Comparison of ENCODE assay signal across 28 mouse cellular contexts in the genomic region with DNA sequence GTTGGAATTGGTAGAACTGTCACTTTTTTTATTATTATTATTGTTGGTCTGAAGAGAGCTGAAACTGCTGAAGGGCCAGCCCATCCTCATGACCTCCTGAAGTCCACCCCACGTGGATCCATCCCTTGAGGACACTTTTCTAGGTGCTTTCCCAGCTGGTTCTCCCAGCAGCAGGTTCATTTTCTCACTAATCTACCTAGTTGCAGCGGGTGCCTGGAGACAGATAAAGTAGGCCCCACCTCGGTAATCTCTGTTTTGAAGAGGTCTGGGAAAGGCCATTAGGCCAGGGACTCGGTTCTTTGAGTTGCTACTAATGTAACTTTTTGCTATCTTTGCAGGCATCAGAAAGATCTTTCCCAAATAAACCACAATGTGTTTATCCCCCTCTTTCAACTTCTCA. TPM values are rescaled to one million over a fixed set of nuclear protein-coding genes. Genes with fewer than 3 reads are reported as not detected.
DNase-seq lines count a peak whose midpoint lies in the region; ATAC-seq and TF ChIP-seq lines count a peak whose summit lies in the region.
"Had no signal": no experiment of that assay in that cellular context is flagged by ENCODE, and none has a peak within 500 bp of the region (broad histone marks: within the 10 kb centered on the region; RNA-seq: fewer than 3 reads in every experiment).

No protein-coding gene starts in this region.

- no peaks in the 10 kb centered on the region for H3K9me3 ChIP-seq in liver, embryonic 11.5 days (ENCODE audit: control insufficient read depth, low read length)
- H3K9me3 ChIP-seq in liver, embryonic 15.5 days (replicated peaks): no peaks in the 10 kb centered on the region
- no peaks in the 10 kb centered on the region for H3K9me3 ChIP-seq in stomach, postnatal 0 days (ENCODE audit: control insufficient read depth, low read length)
- H3K9me3 ChIP-seq in intestine, embryonic 16.5 days (ENCODE audit: control insufficient read depth, low read length): no peaks in the 10 kb centered on the region
- H3K9me3 ChIP-seq: embryonic facial prominence, embryonic 10.5 days; forebrain, embryonic 12.5 days; heart, embryonic 10.5 days; hindbrain, embryonic 12.5 days had no signal

- no peak overlapping the region for H3K4me3 ChIP-seq in liver, embryonic 11.5 days (ENCODE audit: low read depth, low read length)
- H3K4me3 ChIP-seq in liver, embryonic 15.5 days (replicated peaks): no peak overlapping the region; the same call in 1 of the 2 replicates
- no peak overlapping the region for H3K4me3 ChIP-seq in stomach, postnatal 0 days (ENCODE audit: low read depth, low read length)
- H3K4me3 ChIP-seq in left cerebral cortex, adult 2 months: no peak overlapping the region
- no peak overlapping the region for H3K4me3 ChIP-seq in intestine, embryonic 16.5 days (ENCODE audit: low read length)
- H3K4me3 ChIP-seq: embryonic facial prominence, embryonic 10.5 days; forebrain, embryonic 12.5 days; gastrocnemius, adult 2 months; heart, embryonic 10.5 days; hindbrain, embryonic 12.5 days had no signal

- H3K27ac ChIP-seq in liver, embryonic 11.5 days (ENCODE audit: low read depth, low read length): no peak overlapping the region
- H3K27ac ChIP-seq in liver, embryonic 15.5 days (replicated peaks): peak overlapping the region; percentile 78
- no peak overlapping the region for H3K27ac ChIP-seq in stomach, postnatal 0 days (replicated peaks)
- no peak overlapping the region for H3K27ac ChIP-seq in left cerebral cortex, adult 2 months
- H3K27ac ChIP-seq in intestine, embryonic 16.5 days (ENCODE audit: low read length): no peak overlapping the region
- H3K27ac ChIP-seq: embryonic facial prominence, embryonic 10.5 days; forebrain, embryonic 12.5 days; gastrocnemius, adult 2 months; heart, embryonic 10.5 days; hindbrain, embryonic 12.5 days had no signal

- DNase-seq in liver: peak; percentile 51
- DNase-seq in liver, embryonic 11.5 days (ENCODE audit: low spot score): no peak
- no peak for DNase-seq in stomach, postnatal 0 days (ENCODE audit: low spot score)
- no peak for DNase-seq in left cerebral cortex, adult 2 months (ENCODE audit: extremely low spot score in 1 of 2, low spot score in 2 of 2)
- DNase-seq: adrenal gland, adult 8-10 months; adrenal gland, postnatal 36 days; cerebellum, adult 18-20 months; cerebellum, adult 9-11 months; forebrain, postnatal 0 days; gastrocnemius, adult 2 months; gastrocnemius, postnatal 25 days; heart, postnatal 10 days; heart, postnatal 4 days had no signal

- H3K36me3 ChIP-seq in liver, embryonic 11.5 days (ENCODE audit: control insufficient read depth, insufficient read depth, low read length): no peaks in the 10 kb centered on the region
- H3K36me3 ChIP-seq in liver, embryonic 15.5 days (replicated peaks): no peaks in the 10 kb centered on the region
- no peaks in the 10 kb centered on the region for H3K36me3 ChIP-seq in stomach, postnatal 0 days (ENCODE audit: control insufficient read depth, insufficient read depth, low read length)
- no peaks in the 10 kb centered on the region for H3K36me3 ChIP-seq in intestine, embryonic 16.5 days (ENCODE audit: control insufficient read depth, insufficient read depth, low read length)
- H3K36me3 ChIP-seq: embryonic facial prominence, embryonic 10.5 days; forebrain, embryonic 12.5 days; heart, embryonic 10.5 days; hindbrain, embryonic 12.5 days had no signal

- no peak for TF ChIP-seq CTCF in stomach, postnatal 0 days (IDR thresholded peaks at IDR 0.05; ENCODE audit: low read depth)
- TF ChIP-seq CTCF in left cerebral cortex, adult 2 months (IDR thresholded peaks at IDR 0.05): no peak

- no peaks in the 10 kb centered on the region for H3K4me1 ChIP-seq in liver, embryonic 11.5 days (replicated peaks; ENCODE audit: control insufficient read depth, insufficient read depth, low read length)
- H3K4me1 ChIP-seq in liver, embryonic 15.5 days (replicated peaks): peaks cover 36% of the 10 kb centered on the region
- no peaks in the 10 kb centered on the region for H3K4me1 ChIP-seq in stomach, postnatal 0 days (replicated peaks; ENCODE audit: control insufficient read depth, insufficient read depth)
- no peaks in the 10 kb centered on the region for H3K4me1 ChIP-seq in intestine, embryonic 16.5 days (ENCODE audit: control insufficient read depth, insufficient read depth, low read length)
- H3K4me1 ChIP-seq: embryonic facial prominence, embryonic 10.5 days; forebrain, embryonic 12.5 days; heart, embryonic 10.5 days; hindbrain, embryonic 12.5 days had no signal

- no peak for ATAC-seq in liver, embryonic 11.5 days (replicated peaks; ENCODE audit: low FRiP score)
- peak; percentile 70; the same call in 1 of the 2 replicates for ATAC-seq in erythroid progenitor cell, adult 5-6 weeks (replicated peaks; ENCODE audit: low FRiP score, poor library complexity, severe bottlenecking)
- ATAC-seq in liver, embryonic 15.5 days (ENCODE audit: insufficient read depth): peak; percentile 44
- no peak for ATAC-seq in stomach, postnatal 0 days (ENCODE audit: low FRiP score, low TSS enrichment)
- no peak for ATAC-seq in intestine, embryonic 16.5 days
- ATAC-seq: activated CD4-positive, CD25-positive, alpha-beta regulatory T cell, adult 4 months; forebrain, postnatal 0 days; hindbrain, embryonic 16.5 days; inflammation-experienced regulatory T-cells, adult 6 months had no signal

- no peak overlapping the region for H3K4me2 ChIP-seq in liver, embryonic 11.5 days
- H3K4me2 ChIP-seq in liver, embryonic 15.5 days: peak overlapping the region; percentile 44
- H3K4me2 ChIP-seq in stomach, postnatal 0 days (replicated peaks; ENCODE audit: low read depth): no peak overlapping the region
- no peak overlapping the region for H3K4me2 ChIP-seq in intestine, embryonic 16.5 days (ENCODE audit: low read depth, low read length)
- H3K4me2 ChIP-seq: forebrain, embryonic 12.5 days; hindbrain, embryonic 12.5 days had no signal

- intact Hi-C loops in left cerebral cortex, adult 2 months (cut with DNase I): loop anchor here (5.0 kb wide), 1 partner anchor 687 kb away; no protein-coding TSS in a partner anchor

- no peak for TF ChIP-seq EP300 in stomach, postnatal 0 days (optimal IDR thresholded peaks at IDR 0.05)

- no peak overlapping the region for H3K9ac ChIP-seq in liver, embryonic 11.5 days (ENCODE audit: low read depth, low read length)
- no peak overlapping the region for H3K9ac ChIP-seq in liver, embryonic 15.5 days
- H3K9ac ChIP-seq in stomach, postnatal 0 days (ENCODE audit: low read length): no peak overlapping the region
- no peak overlapping the region for H3K9ac ChIP-seq in intestine, embryonic 16.5 days (ENCODE audit: low read depth, low read length)
- H3K9ac ChIP-seq: forebrain, embryonic 12.5 days; forebrain, postnatal 0 days; hindbrain, embryonic 12.5 days had no signal

- whole genome bisulfite sequencing in liver, embryonic 11.5 days: 41% methylated on average over 4 of the region's 4 CpGs
- WGBS in liver, embryonic 15.5 days (ENCODE audit: insufficient replicate concordance): 26% methylated on average over 4 of the region's 4 CpGs
- 66% methylated on average over 4 of the region's 4 CpGs for WGBS in stomach, postnatal 0 days
- WGBS in intestine, embryonic 16.5 days: 66% methylated on average over 4 of the region's 4 CpGs

- H3K27me3 ChIP-seq in liver, embryonic 11.5 days (replicated peaks; ENCODE audit: control insufficient read depth, insufficient read depth, low read length): peaks cover 2% of the 10 kb centered on the region; the same call in 1 of the 2 replicates
- H3K27me3 ChIP-seq in liver, embryonic 15.5 days: no peaks in the 10 kb centered on the region; the same call in none of the 2 replicates
- H3K27me3 ChIP-seq in stomach, postnatal 0 days (ENCODE audit: control insufficient read depth, insufficient read depth, low read length): no peaks in the 10 kb centered on the region
- no peaks in the 10 kb centered on the region; the same call in 1 of the 2 replicates for H3K27me3 ChIP-seq in intestine, embryonic 16.5 days (replicated peaks; ENCODE audit: control insufficient read depth, insufficient read depth, low read length)
- H3K27me3 ChIP-seq: CH12.LX; forebrain, embryonic 12.5 days; hindbrain, embryonic 12.5 days had no signal

RNA-seq across cellular contexts. Expression of a gene that starts 18.5 kb away (rescaled TPM):
- 2.0 and 2.4 TPM in 2 replicates for polyA plus RNA-seq in liver, embryonic 11.5 days (2014; fragmentation: Nextera tagmentation; extraction: Ambion mirVana)
- not detected in 2 replicates for total RNA-seq in erythroid progenitor cell, adult 5-6 weeks (2015; ENCODE audit: low replicate concordance)
- not detected in 2 replicates for total RNA-seq in erythroid progenitor cell, adult 5-6 weeks (2017; ENCODE audit: low replicate concordance)
- polyA plus RNA-seq in liver, embryonic 15.5 days (2015; fragmentation: Nextera tagmentation; extraction: Ambion mirVana): 1.2 TPM in 2 replicates
- polyA plus RNA-seq in stomach, postnatal 0 days (2015; fragmentation: Nextera tagmentation; extraction: Ambion mirVana): 15.4 and 17.3 TPM in 2 replicates
- under 1 TPM; 0.37 to 0.84 TPM for total RNA-seq in left cerebral cortex, adult 2 months (2021)
- polyA plus RNA-seq in intestine, embryonic 16.5 days (2015; fragmentation: Nextera tagmentation; extraction: Ambion mirVana): 4.6 and 4.9 TPM in 2 replicates
- total RNA-seq: CH12.LX; granulocyte monocyte progenitor cell, adult 5-6 weeks had no signal
- polyA plus RNA-seq: activated CD4-positive, CD25-positive, alpha-beta regulatory T cell, adult 4 months; C2C12; inflammation-experienced regulatory T-cells, adult 6 months had no signal

RNA-seq across cellular contexts. Expression of a gene that starts 31.2 kb away (rescaled TPM):
- polyA plus RNA-seq in liver, embryonic 11.5 days (2014; fragmentation: Nextera tagmentation; extraction: Ambion mirVana): not detected in 2 replicates
- total RNA-seq in erythroid progenitor cell, adult 5-6 weeks (2015; ENCODE audit: low replicate concordance): not detected in 2 replicates
- not detected in 2 replicates for total RNA-seq in erythroid progenitor cell, adult 5-6 weeks (2017; ENCODE audit: low replicate concordance)
- polyA plus RNA-seq in liver, embryonic 15.5 days (2015; fragmentation: Nextera tagmentation; extraction: Ambion mirVana): 0.06 TPM in 1 of 2 replicates, not detected in the other
- polyA plus RNA-seq in stomach, postnatal 0 days (2015; fragmentation: Nextera tagmentation; extraction: Ambion mirVana): 0.04 and 0.11 TPM in 2 replicates
- under 1 TPM; 0.21 to 0.25 TPM for total RNA-seq in left cerebral cortex, adult 2 months (2021)
- not detected in 2 replicates for polyA plus RNA-seq in intestine, embryonic 16.5 days (2015; fragmentation: Nextera tagmentation; extraction: Ambion mirVana)
- total RNA-seq: gastrocnemius, postnatal 25 days; granulocyte monocyte progenitor cell, adult 5-6 weeks had no signal
- polyA plus RNA-seq: activated CD4-positive, CD25-positive, alpha-beta regulatory T cell, adult 4 months; embryonic facial prominence, embryonic 10.5 days; forebrain, embryonic 12.5 days; heart, embryonic 14.5 days; hindbrain, embryonic 12.5 days; inflammation-experienced regulatory T-cells, adult 6 months; Patski had no signal

RNA-seq across cellular contexts. Expression of a gene that starts 58.9 kb away (rescaled TPM):
- not detected in 2 replicates for polyA plus RNA-seq in liver, embryonic 11.5 days (2014; fragmentation: Nextera tagmentation; extraction: Ambion mirVana)
- not detected in 2 replicates for total RNA-seq in erythroid progenitor cell, adult 5-6 weeks (2015; ENCODE audit: low replicate concordance)
- not detected in 2 replicates for total RNA-seq in erythroid progenitor cell, adult 5-6 weeks (2017; ENCODE audit: low replicate concordance)
- polyA plus RNA-seq in liver, embryonic 15.5 days (2015; fragmentation: Nextera tagmentation; extraction: Ambion mirVana): not detected in 2 replicates
- 0.05 TPM in 2 replicates for polyA plus RNA-seq in stomach, postnatal 0 days (2015; fragmentation: Nextera tagmentation; extraction: Ambion mirVana)
- 10 to 100 TPM; 14.4 to 16.3 TPM for total RNA-seq in left cerebral cortex, adult 2 months (2021)
- polyA plus RNA-seq in intestine, embryonic 16.5 days (2015; fragmentation: Nextera tagmentation; extraction: Ambion mirVana): 0.06 and 0.11 TPM in 2 replicates
- total RNA-seq: CH12.LX; gastrocnemius, adult 2 months; gastrocnemius, postnatal 25 days; granulocyte monocyte progenitor cell, adult 5-6 weeks; heart, postnatal 10 days; heart, postnatal 4 days had no signal
- polyA plus RNA-seq: activated CD4-positive, CD25-positive, alpha-beta regulatory T cell, adult 4 months; C2C12; heart, embryonic 14.5 days; inflammation-experienced regulatory T-cells, adult 6 months; Patski had no signal

Comparison
In these comparisons a context has a peak if more than half of its experiments do, and no peak if none do; other contexts are left out.
1. ATAC-seq: peak in erythroid progenitor cell, adult 5-6 weeks (single experiment) and liver, embryonic 15.5 days (single experiment); none in liver, embryonic 11.5 days (single experiment), stomach, postnatal 0 days (single experiment) and intestine, embryonic 16.5 days (single experiment).